Mouse (Mus musculus) heart, postnatal 36 days (tissue): ENCODE measurements around the gene Mical3. TPM values are rescaled to one million over a fixed set of nuclear protein-coding genes. Genes with fewer than 3 reads are reported as not detected.

Source experiments
- DNase-seq, 2 experiments: peaks; one replicate each; pipeline ENCODE4 v3.0.0; 2021 to 2022
- intact Hi-C: fragments of 180-260 bp; cut with DNase I; formaldehyde crosslinking; loops from one replicate; pipeline ENCODE4 v1.15.1; 2025
- total RNA-seq, 2 experiments: library from RNA; stranded (reverse); gene quantifications; 2 replicates each; pipeline ENCODE4 v1.2.3; 2021

Gene Mical3
- total RNA-seq, 2 experiments from 2014 or later = 119 to 136 TPM

- intact Hi-C loops = no loop called here
- no peak for DNase-seq
These were observed 37.0 kb downstream of the Mical3 start for GRCm38 (mm10) chr6:121093662-121094408.

GRCm38 (mm10) chr6:121090786-121091185, 40.0 kb downstream of the Mical3 start:
- intact Hi-C loops = no loop called here
- no peak for DNase-seq

- intact Hi-C loops = no loop called here
- DNase-seq = peak in 1 of 2 experiments; percentile 46
These were observed 43.1 kb downstream of the Mical3 start for GRCm38 (mm10) chr6:121087586-121088245.

- DNase-seq = no peak
- intact Hi-C loops = no loop called here
These were observed 43.7 kb downstream of the Mical3 start for GRCm38 (mm10) chr6:121087127-121087526.

- intact Hi-C loops = no loop called here
- DNase-seq = no peak
These were observed 44.6 kb downstream of the Mical3 start for GRCm38 (mm10) chr6:121086226-121086625.

- DNase-seq = no peak
- intact Hi-C loops = no loop called here
These were observed 46.7 kb downstream of the Mical3 start for GRCm38 (mm10) chr6:121084050-121084480.

- DNase-seq = no peak
- intact Hi-C loops = no loop called here
These were observed 48.7 kb downstream of the Mical3 start for GRCm38 (mm10) chr6:121082094-121082473.

GRCm38 (mm10) chr6:121081288-121082093, 49.3 kb downstream of the Mical3 start:
- no peak for DNase-seq
- intact Hi-C loops = no loop called here

- DNase-seq = no peak
- intact Hi-C loops = no loop called here
These were observed 52.6 kb downstream of the Mical3 start for GRCm38 (mm10) chr6:121078175-121078574.

GRCm38 (mm10) chr6:121076929-121077566, 53.8 kb downstream of the Mical3 start:
- intact Hi-C loops = no loop called here
- DNase-seq = no peak

GRCm38 (mm10) chr6:121075763-121076162, 55.0 kb downstream of the Mical3 start:
- DNase-seq = no peak
- intact Hi-C loops = no loop called here

GRCm38 (mm10) chr6:121073312-121073711, 57.5 kb downstream of the Mical3 start:
- no peak for DNase-seq
- intact Hi-C loops = no loop called here

- DNase-seq = no peak
- intact Hi-C loops = no loop called here
These were observed 58.2 kb downstream of the Mical3 start for GRCm38 (mm10) chr6:121072615-121073014.

- no peak for DNase-seq
- intact Hi-C loops = loop anchor here (2.0 kb wide), 1 partner anchor 14 kb away; no protein-coding TSS in a partner anchor
These were observed 60.1 kb downstream of the Mical3 start for GRCm38 (mm10) chr6:121070584-121071230.

- intact Hi-C loops = loop anchor here (5.0 kb wide), 1 partner anchor 38 kb away; no protein-coding TSS in a partner anchor
- no peak for DNase-seq
These were observed 61.6 kb downstream of the Mical3 start for GRCm38 (mm10) chr6:121069156-121069555.

GRCm38 (mm10) chr6:121068087-121068464, 62.7 kb downstream of the Mical3 start:
- intact Hi-C loops = loop anchor here (5.0 kb wide), 1 partner anchor 39 kb away; no protein-coding TSS in a partner anchor
- DNase-seq = no peak

- peak; percentile 39 to 40 for DNase-seq
- intact Hi-C loops = loop anchor here (5.0 kb wide), 1 partner anchor 40 kb away; no protein-coding TSS in a partner anchor
These were observed 63.2 kb downstream of the Mical3 start for GRCm38 (mm10) chr6:121067426-121068086.

- DNase-seq = no peak
- intact Hi-C loops = loop anchor here (5.0 kb wide), 1 partner anchor 41 kb away; no protein-coding TSS in a partner anchor
These were observed 64.0 kb downstream of the Mical3 start for GRCm38 (mm10) chr6:121066761-121067160.

GRCm38 (mm10) chr6:121064356-121065015, 66.3 kb downstream of the Mical3 start:
- intact Hi-C loops = loop anchor here (5.0 kb wide), 1 partner anchor 43 kb away; no protein-coding TSS in a partner anchor
- no peak for DNase-seq
